Mouse (Mus musculus) E14TG2a.4 (cell line): ENCODE measurements around the gene Alox5ap.

ENCODE experiments used
- CTCF ChIP-seq: conservative IDR thresholded peaks from 2 replicates; pipeline ENCODE4 v1.5.1; 2014; ENCODE audit warnings: low read length
- POU5F1 ChIP-seq: IDR thresholded peaks from 2 replicates; pipeline ENCODE4 v1.6.1; 2014; ENCODE audit warnings: low read length, borderline replicate concordance

- TF ChIP-seq CTCF (no peak), POU5F1 (no peak)
Measured at GRCm38 (mm10) chr5:149245391-149245964, 19.1 kb upstream of the Alox5ap start.
